Comparison of ENCODE assay signal across 23 mouse cellular contexts in the genomic region with DNA sequence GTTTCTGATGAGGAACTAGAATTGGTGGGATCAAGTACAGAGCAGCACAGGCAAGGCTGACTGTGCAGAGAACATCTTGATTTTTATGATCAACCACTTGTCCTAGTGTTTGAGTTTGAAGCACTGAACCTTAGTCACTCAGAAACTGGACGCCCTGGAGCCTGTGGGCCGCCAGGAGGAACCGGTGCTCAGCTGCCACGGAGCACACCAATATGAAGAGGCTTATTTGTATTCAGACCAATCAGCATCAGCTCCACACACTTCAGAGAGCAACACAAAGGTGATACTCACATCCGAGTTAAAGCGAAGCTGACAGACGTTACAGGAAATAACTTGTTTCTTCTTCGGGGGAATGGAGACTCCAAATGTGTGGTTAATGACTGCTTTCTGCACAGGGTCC.
"Had no signal": no experiment of that assay in that cellular context is flagged by ENCODE, and none has a peak within 500 bp of the region (broad histone marks: within the 10 kb centered on the region; RNA-seq: fewer than 3 reads in every experiment).

No protein-coding gene starts in this region.

- H3K4me3 ChIP-seq: forebrain, embryonic 15.5 days; heart, embryonic 13.5 days; heart, embryonic 15.5 days; hindbrain, embryonic 13.5 days; hindbrain, embryonic 15.5 days; kidney, embryonic 15.5 days; limb, embryonic 13.5 days; limb, embryonic 15.5 days; liver, embryonic 12.5 days had no signal

- DNase-seq: forebrain, postnatal 0 days; gastrocnemius, postnatal 10 days; gastrocnemius, postnatal 25 days; heart, adult 18-20 months; heart, postnatal 14 days; heart, postnatal 36 days; kidney, adult 8-10 months; layer of hippocampus, adult 9-11 months; layer of hippocampus, postnatal 36 days; left cerebral cortex, postnatal 4 days had no signal

- H3K36me3 ChIP-seq: forebrain, embryonic 15.5 days; hindbrain, embryonic 13.5 days; kidney, embryonic 15.5 days; limb, embryonic 13.5 days had no signal

- H3K4me2 ChIP-seq: forebrain, embryonic 15.5 days; heart, embryonic 11.5 days; heart, embryonic 13.5 days; heart, embryonic 15.5 days; hindbrain, embryonic 13.5 days; hindbrain, embryonic 15.5 days; kidney, embryonic 15.5 days; limb, embryonic 13.5 days; limb, embryonic 15.5 days; liver, embryonic 12.5 days had no signal

- ATAC-seq: forebrain, embryonic 15.5 days; forebrain, postnatal 0 days; hindbrain, postnatal 0 days; intestine, embryonic 16.5 days; liver, embryonic 12.5 days had no signal

- H3K9ac ChIP-seq: forebrain, embryonic 15.5 days; forebrain, postnatal 0 days; heart, embryonic 13.5 days; heart, embryonic 15.5 days; hindbrain, embryonic 13.5 days; hindbrain, embryonic 15.5 days; kidney, embryonic 15.5 days; limb, embryonic 13.5 days; limb, embryonic 15.5 days; liver, embryonic 12.5 days; liver, embryonic 14.5 days had no signal

- H3K27ac ChIP-seq: forebrain, embryonic 15.5 days; heart, embryonic 13.5 days; heart, embryonic 15.5 days; hindbrain, embryonic 13.5 days; hindbrain, embryonic 15.5 days; hindbrain, postnatal 0 days; kidney, embryonic 15.5 days; limb, embryonic 13.5 days; limb, embryonic 15.5 days; liver, embryonic 12.5 days; liver, embryonic 14.5 days had no signal

- H3K9me3 ChIP-seq: forebrain, embryonic 15.5 days; heart, embryonic 15.5 days; hindbrain, embryonic 13.5 days; hindbrain, embryonic 15.5 days; limb, embryonic 15.5 days had no signal

- H3K4me1 ChIP-seq: forebrain, embryonic 15.5 days; heart, embryonic 13.5 days; heart, embryonic 15.5 days; limb, embryonic 13.5 days; limb, embryonic 15.5 days; liver, embryonic 12.5 days had no signal

- H3K27me3 ChIP-seq: forebrain, embryonic 15.5 days; heart, embryonic 13.5 days; heart, embryonic 15.5 days; hindbrain, embryonic 13.5 days; hindbrain, embryonic 15.5 days; kidney, embryonic 15.5 days; limb, embryonic 15.5 days; liver, embryonic 12.5 days had no signal
